Mouse (Mus musculus): ENCODE measurements around the gene Cct5. TPM values are rescaled to one million over a fixed set of nuclear protein-coding genes. Genes with fewer than 3 reads are reported as not detected.
A peak's percentile ranks its signal among the peaks of the same experiment; 100 is the strongest.

Cct5 gene
- polyA plus RNA-seq, 1 experiment from 2014 or later, result 673 TPM

GRCm38 (mm10) chr15:31543246-31543645 is 58.4 kb downstream of the Cct5 start:
- no peak overlapping the region for H3K4me3 ChIP-seq (ENCODE audit: low read depth, low read length)
- no peak overlapping the region for H3K27ac ChIP-seq (ENCODE audit: low read depth, low read length)
- no peak overlapping the region for H3K9ac ChIP-seq (ENCODE audit: low read length)
- no peak for DNase-seq (ENCODE audit: low spot score)
- no peak overlapping the region for H3K4me2 ChIP-seq (ENCODE audit: low read length)
- no peak for ATAC-seq
- H3K36me3 ChIP-seq (ENCODE audit: control insufficient read depth, insufficient read depth, low read length), result no peaks in the 10 kb centered on the region
- 14% methylated on average over 3 of the region's 3 CpGs for WGBS
- H3K27me3 ChIP-seq (replicated peaks; ENCODE audit: control insufficient read depth, insufficient read depth, low read length), result no peaks in the 10 kb centered on the region
- H3K4me1 ChIP-seq (ENCODE audit: control insufficient read depth, insufficient read depth, low read length), result peaks cover 9% of the 10 kb centered on the region
- no peaks in the 10 kb centered on the region for H3K9me3 ChIP-seq (replicated peaks; ENCODE audit: control insufficient read depth, low read length)

- Histone ChIP-seq H3K27ac (ENCODE audit: low read depth, low read length) (peak overlapping the region; percentile 52; the same call in 1 of the 2 replicates), H3K9me3 (replicated peaks; ENCODE audit: control insufficient read depth, low read length) (no peaks in the 10 kb centered on the region), H3K27me3 (replicated peaks; ENCODE audit: control insufficient read depth, insufficient read depth, low read length) (no peaks in the 10 kb centered on the region), H3K4me1 (ENCODE audit: control insufficient read depth, insufficient read depth, low read length) (peaks cover 9% of the 10 kb centered on the region), H3K9ac (ENCODE audit: low read length) (no peak overlapping the region), H3K36me3 (ENCODE audit: control insufficient read depth, insufficient read depth, low read length) (no peaks in the 10 kb centered on the region), H3K4me2 (ENCODE audit: low read length) (peak overlapping the region; percentile 3; the same call in 1 of the 2 replicates), H3K4me3 (ENCODE audit: low read depth, low read length) (no peak overlapping the region)
- peak; percentile 47 for ATAC-seq
- DNase-seq (ENCODE audit: low spot score), result peak; percentile 19
- 7% methylated on average over 10 of the region's 10 CpGs for WGBS
Measured at GRCm38 (mm10) chr15:31542013-31542958, 59.3 kb downstream of the Cct5 start.

Other genes with a start within 250 kb of the Cct5 start
- gene Ankrd33b, start 234.1 kb downstream of the Cct5 start, polyA plus RNA-seq (2014; fragmentation: Nextera tagmentation; extraction: Ambion mirVana), result 0.52 and 0.70 TPM in 2 replicates
- 2.1 and 3.2 TPM in 2 replicates for gene Ropn1l, start 148.1 kb downstream of the Cct5 start, polyA plus RNA-seq (2014; fragmentation: Nextera tagmentation; extraction: Ambion mirVana)
- gene March6, start 70.8 kb downstream of the Cct5 start, polyA plus RNA-seq (2014; fragmentation: Nextera tagmentation; extraction: Ambion mirVana), result 68.3 and 86.6 TPM in 2 replicates
- gene Cmbl, start 36.4 kb downstream of the Cct5 start, polyA plus RNA-seq (2014; fragmentation: Nextera tagmentation; extraction: Ambion mirVana), result 6.5 and 9.8 TPM in 2 replicates
- gene Fam173b, start within 50 bp of the Cct5 start, polyA plus RNA-seq (2014; fragmentation: Nextera tagmentation; extraction: Ambion mirVana), result 11.5 and 13.3 TPM in 2 replicates

Data from forebrain, embryonic 14.5 days (tissue).